Mouse (Mus musculus) hindbrain, embryonic 11.5 days (tissue): ENCODE results near the gene Anks6. TPM values are rescaled to one million over a fixed set of nuclear protein-coding genes. Genes with fewer than 3 reads are reported as not detected.
A peak's percentile ranks its signal among the peaks of the same experiment; 100 is the strongest.

Experiments
- ATAC-seq: fragments of 200-750 bp; cut with Nextera tagmentation; 2 replicates; pipeline ENCODE4 v1.8.0; 2017; ENCODE audit warnings: mild to moderate bottlenecking, moderate TSS enrichment, moderate library complexity; ENCODE audit not compliant: low FRiP score
- DNase-seq: peaks from one replicate; pipeline ENCODE4 v3.0.0-alpha.2; 2015; ENCODE audit warnings: low spot score
- H3K27ac ChIP-seq: fragments of 300-500 bp; sonication (generic); 2 replicates; pipeline ENCODE4 v1.5.1; 2014; ENCODE audit warnings: mild to moderate bottlenecking, low read depth, low read length
- H3K27me3 ChIP-seq: fragments of 300-500 bp; sonication (generic); 2 replicates; pipeline ENCODE4 v1.6.1; 2014; ENCODE audit warnings: mild to moderate bottlenecking, low read length, moderate library complexity, mixed read lengths; ENCODE audit not compliant: control insufficient read depth, insufficient read depth
- H3K36me3 ChIP-seq: fragments of 300-500 bp; sonication (generic); 2 replicates; pipeline ENCODE4 v1.6.1; 2014; ENCODE audit warnings: mild to moderate bottlenecking, low read length, moderate library complexity, mixed read lengths; ENCODE audit not compliant: control insufficient read depth, insufficient read depth
- H3K4me1 ChIP-seq: fragments of 300-500 bp; sonication (generic); replicated peaks from 2 replicates; pipeline ENCODE4 v1.6.1; 2014; ENCODE audit warnings: low read length, mixed read lengths; ENCODE audit not compliant: control insufficient read depth, insufficient read depth
- H3K4me2 ChIP-seq: fragments of 300-500 bp; sonication (generic); replicated peaks from 2 replicates; pipeline ENCODE4 v1.6.1; 2014; ENCODE audit warnings: mild to moderate bottlenecking, low read depth, low read length
- H3K4me3 ChIP-seq: fragments of 300-500 bp; sonication (generic); 2 replicates; pipeline ENCODE4 v1.5.1; 2014; ENCODE audit warnings: low read depth, low read length
- H3K9ac ChIP-seq: fragments of 300-500 bp; sonication (generic); 2 replicates; pipeline ENCODE4 v1.6.1; 2014; ENCODE audit warnings: low read depth, low read length
- H3K9me3 ChIP-seq: fragments of 300-500 bp; sonication (generic); 2 replicates; pipeline ENCODE4 v1.6.1; 2016; ENCODE audit warnings: low read length; ENCODE audit not compliant: control insufficient read depth
- WGBS: fragments of 180-500 bp; shearing (Covaris S2); extraction: QIAGEN DNeasy Blood & Tissue Kit; methylation state at CpG from one replicate; pipeline ENCODE4 v1.1.7; 2014; 5-methylcytosine and 5-hydroxymethylcytosine counted together
- polyA plus RNA-seq: library from polyadenylated mRNA; unstranded; fragments of >200 nt; fragmentation: Nextera tagmentation; extraction: Ambion mirVana; gene quantifications from 2 replicates; pipeline ENCODE4 v1.2.1, GENCODE M21; 2014

Anks6 gene
- polyA plus RNA-seq, 1 experiment from 2014 or later, result 2.9 TPM

DNA sequence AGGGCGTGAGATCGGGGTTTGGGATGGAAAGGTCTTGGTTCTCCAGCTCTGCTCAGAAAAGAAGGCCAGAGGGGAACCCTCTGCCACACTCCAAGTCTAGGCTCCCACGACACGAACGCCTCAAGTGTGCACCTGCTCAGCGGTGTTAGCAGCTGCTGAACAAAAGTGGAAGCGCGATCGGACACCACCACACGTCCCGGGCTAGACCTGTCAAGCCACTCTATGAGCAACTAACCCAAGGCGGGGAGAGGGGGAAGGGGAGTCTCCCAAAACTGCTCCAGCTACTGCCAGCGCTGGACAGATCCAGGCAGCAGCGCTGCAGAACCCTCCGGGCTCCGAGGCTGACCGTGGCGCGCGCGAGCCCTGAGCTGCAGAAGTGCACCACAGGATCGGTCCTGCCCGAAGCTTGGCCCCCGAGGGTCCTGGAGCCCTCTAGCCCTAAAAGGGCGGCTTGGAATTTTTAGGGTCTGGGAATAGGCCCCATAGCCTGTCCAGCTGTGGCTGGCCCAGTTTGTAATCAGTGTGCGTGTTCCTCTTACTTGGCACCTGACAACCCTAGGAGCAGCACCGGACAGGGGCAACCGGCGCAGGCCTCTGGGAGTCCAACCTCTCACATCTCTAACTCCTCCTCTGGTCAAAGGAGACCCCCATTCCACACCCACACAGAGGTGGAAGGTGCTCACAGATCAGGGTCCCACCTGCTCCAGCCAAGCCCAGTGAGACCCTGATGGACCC is 66.8 kb downstream of the Anks6 start:
- Histone ChIP-seq H3K27me3 (peaks cover 56% of the 10 kb centered on the region), H3K4me1 (peaks cover 7% of the 10 kb centered on the region; the same call in 1 of the 2 replicates), H3K4me2 (peak overlapping the region; percentile 97), H3K4me3 (peak overlapping the region; percentile 59), H3K27ac (no peak overlapping the region), H3K36me3 (no peaks in the 10 kb centered on the region), H3K9me3 (no peaks in the 10 kb centered on the region), H3K9ac (peak overlapping the region; percentile 56; the same call in 1 of the 2 replicates)
- ATAC-seq (peak; percentile 34), DNase-seq (peak; percentile 46)
- WGBS, result 3% methylated on average over 29 of the region's 29 CpGs

DNA sequence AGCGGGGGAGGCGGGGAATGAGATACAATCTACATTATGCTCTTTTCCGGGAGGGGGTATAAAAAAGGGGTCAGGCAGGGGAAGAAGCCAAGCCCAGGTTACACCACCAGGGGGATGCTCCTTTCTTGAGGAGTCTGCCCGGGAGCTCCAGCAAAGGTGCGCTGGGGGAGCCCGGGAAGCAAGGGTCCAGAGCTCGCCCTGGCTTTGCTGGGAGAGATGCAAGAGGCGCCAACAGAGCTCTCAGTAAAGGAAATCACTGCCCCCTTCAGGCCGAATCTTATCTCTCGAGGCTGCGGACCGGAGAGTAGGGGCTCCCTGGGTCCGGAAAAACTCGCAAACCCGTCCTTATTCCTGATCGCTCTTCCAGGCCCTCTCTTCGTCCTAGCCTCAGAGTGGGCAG is 67.4 kb downstream of the Anks6 start:
- Histone ChIP-seq H3K9me3 (no peaks in the 10 kb centered on the region), H3K27me3 (peaks cover 56% of the 10 kb centered on the region), H3K4me1 (peaks cover 7% of the 10 kb centered on the region; the same call in 1 of the 2 replicates), H3K4me3 (peak overlapping the region; percentile 59; the same call in 1 of the 2 replicates), H3K36me3 (no peaks in the 10 kb centered on the region), H3K9ac (peak overlapping the region; percentile 33), H3K27ac (no peak overlapping the region), H3K4me2 (peak overlapping the region; percentile 97)
- DNase-seq, result peak; percentile 81
- WGBS, result 2% methylated on average over 17 of the region's 17 CpGs
- ATAC-seq, result no peak

DNA sequence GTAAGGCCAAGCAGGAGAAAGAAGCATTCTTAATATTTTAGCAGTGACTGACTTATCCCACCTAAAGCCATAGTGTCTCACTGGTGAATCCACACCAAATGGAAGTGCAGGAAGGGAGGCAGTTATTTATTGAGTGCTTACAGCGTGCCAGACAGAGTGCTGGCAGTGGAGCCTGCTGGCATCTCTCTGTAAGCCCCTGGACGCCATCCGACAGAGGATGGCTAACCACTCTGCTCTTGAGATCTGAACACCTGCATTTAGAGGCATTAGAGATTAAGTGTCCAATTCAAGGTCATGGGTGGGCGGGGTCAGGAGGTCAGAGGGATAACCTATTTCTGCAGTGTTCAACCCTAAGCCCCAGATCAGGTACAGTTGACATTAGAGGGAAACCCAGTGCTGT is 68.4 kb downstream of the Anks6 start:
- no peaks in the 10 kb centered on the region for H3K9me3 ChIP-seq
- no peak for ATAC-seq
- H3K4me2 ChIP-seq, result no peak overlapping the region
- DNase-seq, result no peak
- peaks cover 7% of the 10 kb centered on the region; the same call in 1 of the 2 replicates for H3K4me1 ChIP-seq
- no peak overlapping the region for H3K27ac ChIP-seq
- no peak overlapping the region for H3K4me3 ChIP-seq
- H3K9ac ChIP-seq, result no peak overlapping the region
- H3K27me3 ChIP-seq, result peaks cover 49% of the 10 kb centered on the region
- 84% methylated on average over 4 of the region's 4 CpGs for WGBS
- no peaks in the 10 kb centered on the region for H3K36me3 ChIP-seq

DNA sequence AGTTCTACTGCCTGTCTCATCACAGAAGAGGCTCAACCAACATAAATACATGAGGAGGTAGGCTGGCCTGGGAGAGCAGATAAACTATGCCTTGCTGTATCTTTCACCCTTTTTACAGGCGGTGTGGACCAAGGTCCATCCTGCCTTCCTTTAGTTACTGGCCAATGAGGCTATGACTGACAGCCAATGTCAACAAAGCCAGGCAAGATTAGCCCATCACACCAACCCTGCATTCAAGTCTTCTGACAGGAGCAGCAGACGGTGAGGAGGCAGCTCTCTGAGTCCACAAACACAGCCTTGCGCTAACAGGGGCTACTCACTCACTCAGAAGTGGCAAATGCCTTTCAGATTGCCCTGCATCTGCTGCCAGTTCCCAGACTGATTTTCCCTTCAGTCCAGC is 69.0 kb downstream of the Anks6 start:
- no peak overlapping the region for H3K27ac ChIP-seq
- H3K4me1 ChIP-seq, result peaks cover 7% of the 10 kb centered on the region; the same call in 1 of the 2 replicates
- no peaks in the 10 kb centered on the region for H3K9me3 ChIP-seq
- no peaks in the 10 kb centered on the region for H3K36me3 ChIP-seq
- H3K4me3 ChIP-seq, result no peak overlapping the region
- DNase-seq (no peak), ATAC-seq (no peak)
- H3K4me2 ChIP-seq, result no peak overlapping the region
- peaks cover 43% of the 10 kb centered on the region for H3K27me3 ChIP-seq
- 72% methylated on average over 3 of the region's 3 CpGs for WGBS
- H3K9ac ChIP-seq, result no peak overlapping the region

DNA sequence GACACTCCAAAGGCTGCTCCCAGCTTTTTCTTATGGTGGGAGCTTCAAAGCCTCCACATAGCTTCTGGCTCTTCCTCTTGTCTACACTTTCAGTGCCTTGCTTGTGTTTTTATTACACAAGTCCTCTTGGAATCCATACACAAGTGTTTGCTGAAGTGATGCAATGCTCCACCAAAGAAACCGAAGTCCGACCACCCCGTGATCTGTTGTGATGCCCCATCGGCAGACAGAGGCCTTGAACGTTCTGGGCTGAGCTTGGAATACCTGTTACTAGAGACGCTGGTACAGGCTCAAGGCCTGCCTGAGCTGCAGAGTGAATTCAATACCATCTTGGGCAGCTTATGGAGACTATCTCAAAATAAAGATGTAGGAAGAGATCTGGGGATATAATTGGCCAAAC is 69.4 kb downstream of the Anks6 start:
- DNase-seq (no peak), ATAC-seq (no peak)
- Histone ChIP-seq H3K9ac (no peak overlapping the region), H3K4me2 (no peak overlapping the region), H3K27me3 (peaks cover 39% of the 10 kb centered on the region), H3K36me3 (no peaks in the 10 kb centered on the region), H3K4me1 (peaks cover 7% of the 10 kb centered on the region; the same call in 1 of the 2 replicates), H3K9me3 (no peaks in the 10 kb centered on the region), H3K4me3 (no peak overlapping the region), H3K27ac (no peak overlapping the region)
- 86% methylated on average over 6 of the region's 6 CpGs for WGBS

DNA sequence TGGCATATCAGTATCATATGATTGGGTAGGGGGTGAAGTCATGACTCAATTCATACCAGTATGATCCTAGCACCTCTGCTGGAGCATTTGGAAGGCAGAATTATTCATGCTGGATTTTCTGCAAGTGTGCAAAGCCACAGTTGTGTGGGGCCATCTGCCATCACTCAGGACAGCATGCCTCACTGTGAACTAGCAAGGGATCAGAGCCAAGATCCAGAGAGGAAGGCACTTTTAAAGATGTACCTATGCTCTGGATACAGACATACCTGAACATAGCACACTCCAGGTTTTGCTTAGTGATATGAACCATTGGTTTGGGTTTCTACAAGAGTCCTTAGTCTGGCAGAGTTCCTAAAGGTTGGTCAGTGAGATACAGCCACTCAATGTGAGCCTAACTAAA is 71.2 kb downstream of the Anks6 start:
- H3K27ac ChIP-seq, result no peak overlapping the region
- H3K4me2 ChIP-seq, result no peak overlapping the region
- no peak for ATAC-seq
- H3K4me3 ChIP-seq, result no peak overlapping the region
- peaks cover 4% of the 10 kb centered on the region; the same call in 1 of the 2 replicates for H3K4me1 ChIP-seq
- no peak overlapping the region for H3K9ac ChIP-seq
- no peaks in the 10 kb centered on the region for H3K9me3 ChIP-seq
- no peak for DNase-seq
- H3K36me3 ChIP-seq, result no peaks in the 10 kb centered on the region
- H3K27me3 ChIP-seq, result peaks cover 22% of the 10 kb centered on the region

DNA sequence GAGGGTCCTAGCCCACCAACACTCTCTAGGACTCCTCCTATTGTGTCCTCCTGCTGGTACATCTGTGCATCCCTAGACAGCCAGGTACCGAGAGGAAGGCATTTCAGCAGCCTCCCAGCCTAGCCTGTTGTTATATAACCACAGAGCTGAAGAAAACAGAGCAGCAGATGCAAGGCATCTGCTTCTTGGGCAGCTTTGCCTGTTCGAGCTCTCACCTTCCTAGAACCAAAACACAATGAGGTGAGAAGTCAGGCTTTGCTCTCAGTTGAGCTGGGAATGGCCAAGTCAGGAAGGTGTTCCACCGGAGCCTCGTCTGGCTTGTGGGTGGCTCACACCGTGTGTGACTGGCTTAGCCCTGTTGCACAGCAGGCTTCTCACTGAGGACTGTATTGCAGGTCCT is 74.3 kb downstream of the Anks6 start:
- no peaks in the 10 kb centered on the region for H3K9me3 ChIP-seq
- no peaks in the 10 kb centered on the region; the same call in 1 of the 2 replicates for H3K27me3 ChIP-seq
- H3K4me2 ChIP-seq, result no peak overlapping the region
- H3K4me1 ChIP-seq, result no peaks in the 10 kb centered on the region
- no peak for DNase-seq
- H3K27ac ChIP-seq, result no peak overlapping the region
- ATAC-seq, result no peak
- WGBS, result 78% methylated on average over 5 of the region's 5 CpGs
- no peak overlapping the region for H3K4me3 ChIP-seq
- no peaks in the 10 kb centered on the region for H3K36me3 ChIP-seq
- no peak overlapping the region for H3K9ac ChIP-seq

DNA sequence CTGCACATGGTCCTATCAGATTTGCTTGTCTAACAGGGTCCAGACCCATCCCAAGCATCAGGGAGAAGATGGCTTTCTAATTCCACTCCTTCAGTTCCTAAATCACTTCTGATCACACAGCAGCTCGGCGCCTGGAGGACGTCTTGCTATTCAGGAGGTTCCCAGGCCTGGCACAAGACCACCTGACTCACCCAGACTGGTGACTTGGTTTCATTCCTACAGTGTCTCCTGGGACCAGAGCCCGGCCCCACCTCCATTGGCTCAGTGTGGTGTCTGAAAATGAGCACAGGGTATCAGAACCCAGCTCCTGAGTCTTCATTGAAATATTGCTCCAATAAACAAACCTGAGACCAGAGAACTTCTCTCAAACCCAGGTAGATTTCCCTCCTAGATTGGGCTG is 75.1 kb downstream of the Anks6 start:
- Histone ChIP-seq H3K9me3 (no peaks in the 10 kb centered on the region), H3K4me3 (no peak overlapping the region), H3K36me3 (no peaks in the 10 kb centered on the region), H3K4me1 (no peaks in the 10 kb centered on the region), H3K4me2 (no peak overlapping the region), H3K27me3 (no peaks in the 10 kb centered on the region), H3K9ac (no peak overlapping the region), H3K27ac (no peak overlapping the region)
- DNase-seq, result no peak
- 89% methylated on average over 4 of the region's 4 CpGs for WGBS
- ATAC-seq, result no peak

DNA sequence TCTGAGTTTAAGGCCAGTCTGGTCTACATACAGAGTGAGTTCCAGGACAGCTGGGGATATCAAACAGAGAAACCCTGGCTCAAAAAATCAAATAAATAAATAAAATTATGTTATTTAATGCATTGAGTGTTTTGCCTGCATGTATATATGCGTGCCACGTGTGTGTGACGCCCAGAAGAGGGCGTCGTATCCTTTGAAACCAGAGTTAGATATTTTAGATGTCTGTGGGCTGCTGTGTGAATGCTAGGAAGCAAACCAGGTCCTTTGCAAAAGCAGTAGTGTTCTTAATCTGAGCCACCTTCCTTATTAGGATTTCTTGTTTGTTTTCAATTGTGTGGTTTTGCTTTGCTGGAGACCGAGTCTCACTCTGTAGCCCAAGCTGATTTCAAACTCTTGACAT is 78.9 kb downstream of the Anks6 start:
- H3K27ac ChIP-seq, result no peak overlapping the region
- no peaks in the 10 kb centered on the region for H3K36me3 ChIP-seq
- WGBS, result 89% methylated on average over 6 of the region's 6 CpGs
- DNase-seq, result no peak
- no peaks in the 10 kb centered on the region for H3K9me3 ChIP-seq
- no peak overlapping the region for H3K4me2 ChIP-seq
- H3K27me3 ChIP-seq, result no peaks in the 10 kb centered on the region
- ATAC-seq, result no peak
- no peak overlapping the region for H3K4me3 ChIP-seq
- H3K4me1 ChIP-seq, result no peaks in the 10 kb centered on the region
- no peak overlapping the region for H3K9ac ChIP-seq
